Mouse (Mus musculus) urinary bladder, adult 18-20 months (tissue): ENCODE results near the gene Cdc6.
"Not testable (repeated sequence)": the region's sequence is repeated elsewhere in the genome, so short reads cannot be mapped to it uniquely, and the experiment has no call there.

Experiments
- DNase-seq, 2 experiments: peaks; one replicate each; pipeline ENCODE4 v3.0.0; 2022; ENCODE audit warnings: low spot score in 2 of 2, mixed read lengths in 2 of 2

Gene Cdc6

DNA sequence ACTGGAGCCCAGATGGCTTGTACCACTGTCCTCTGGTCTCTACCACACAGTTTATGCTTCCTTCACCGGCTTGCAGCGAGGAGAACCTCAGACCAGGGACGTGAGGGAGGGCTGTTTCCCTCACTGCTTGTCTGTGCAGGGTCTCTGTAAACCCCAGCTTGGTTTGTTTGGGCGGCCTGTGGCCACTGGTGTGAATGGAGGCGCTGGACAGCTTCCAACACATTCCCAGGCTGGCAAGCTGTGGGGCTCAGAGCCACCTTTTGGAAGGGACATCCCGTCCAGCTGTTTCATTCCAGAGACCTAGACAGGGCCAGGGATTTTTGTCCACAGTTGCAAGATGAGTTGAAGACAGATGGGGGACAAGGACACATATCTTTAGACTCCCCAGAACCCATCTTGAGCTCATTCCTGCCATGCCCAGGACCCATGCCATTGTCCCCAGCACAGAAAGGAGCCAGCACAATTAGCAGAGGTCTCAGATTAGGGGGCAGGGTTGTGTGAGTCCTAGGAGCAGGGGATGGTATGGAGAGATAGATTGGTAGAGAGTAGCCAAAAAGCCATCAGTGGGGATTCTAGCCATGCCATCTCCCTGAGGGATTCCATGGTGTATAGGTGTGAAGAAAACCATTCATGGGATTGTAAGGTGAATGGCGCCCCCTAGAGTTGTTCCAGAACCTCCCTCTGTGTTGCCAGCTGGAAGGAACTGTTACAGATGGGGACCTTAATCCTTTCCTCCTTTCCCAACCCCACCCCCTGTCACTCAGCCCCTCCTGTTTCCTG lies 24.1 kb downstream of the Cdc6 start:
- no peak for DNase-seq

DNA sequence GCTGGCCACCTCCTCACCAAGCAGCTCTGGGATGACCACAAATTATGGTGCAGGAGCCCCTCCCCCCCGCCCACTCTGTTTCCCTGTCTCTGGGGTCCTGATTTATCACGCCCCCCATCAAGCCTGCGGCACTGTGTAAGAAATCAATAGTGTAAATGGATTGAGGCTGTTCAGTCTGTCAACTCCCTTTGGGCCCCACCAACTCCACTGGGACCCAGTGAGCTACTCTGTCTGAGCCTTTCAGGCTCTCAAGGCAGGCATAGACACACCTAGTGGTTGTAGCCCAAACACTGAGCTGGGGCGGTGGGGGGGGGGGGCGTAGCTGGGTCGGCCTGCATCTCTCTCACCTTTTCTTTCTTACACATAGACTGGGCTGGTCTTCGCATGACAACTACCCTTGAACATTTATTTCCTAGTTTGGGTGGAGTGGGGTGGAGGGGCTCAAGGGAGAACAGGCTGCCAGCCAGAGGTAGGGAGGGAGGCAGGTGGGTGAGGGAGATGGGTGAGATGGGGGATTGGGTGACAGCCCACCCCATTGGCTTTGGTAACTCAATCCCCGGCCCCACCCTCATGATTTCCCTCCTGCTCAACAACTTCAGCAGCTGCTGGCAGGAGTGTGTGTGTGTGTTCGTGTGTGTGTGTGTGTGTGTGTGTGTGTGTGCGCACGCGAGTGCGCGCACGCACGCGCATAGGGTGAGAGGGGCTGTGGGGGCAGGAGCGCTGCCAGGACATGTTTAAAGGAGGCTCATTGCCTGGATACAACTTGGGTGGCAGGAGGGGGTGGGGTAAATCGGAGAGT lies 24.9 kb downstream of the Cdc6 start:
- peak in 1 of 2 experiments; percentile 38 for DNase-seq

DNA sequence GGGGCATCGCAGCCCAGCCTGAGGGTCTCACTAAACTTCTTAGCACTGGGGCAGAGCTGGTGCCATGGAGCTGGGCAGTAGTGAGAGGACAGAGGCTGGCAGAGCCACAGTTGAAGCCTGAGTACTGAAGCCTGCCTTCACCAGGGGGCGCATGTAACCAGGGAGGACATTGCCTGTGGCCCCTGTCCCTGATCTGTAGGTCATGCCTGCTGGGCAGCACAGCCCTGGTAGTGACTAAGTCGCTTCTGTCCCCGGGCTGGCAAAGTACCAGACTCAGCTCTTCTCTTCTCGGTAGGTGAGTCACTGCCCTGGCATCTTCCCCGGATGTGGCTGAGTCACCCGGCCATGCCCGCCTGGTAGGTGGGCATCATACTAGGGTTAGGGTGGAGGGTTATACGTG lies 25.6 kb downstream of the Cdc6 start:
- DNase-seq: peak in 1 of 2 experiments; percentile 82

DNA sequence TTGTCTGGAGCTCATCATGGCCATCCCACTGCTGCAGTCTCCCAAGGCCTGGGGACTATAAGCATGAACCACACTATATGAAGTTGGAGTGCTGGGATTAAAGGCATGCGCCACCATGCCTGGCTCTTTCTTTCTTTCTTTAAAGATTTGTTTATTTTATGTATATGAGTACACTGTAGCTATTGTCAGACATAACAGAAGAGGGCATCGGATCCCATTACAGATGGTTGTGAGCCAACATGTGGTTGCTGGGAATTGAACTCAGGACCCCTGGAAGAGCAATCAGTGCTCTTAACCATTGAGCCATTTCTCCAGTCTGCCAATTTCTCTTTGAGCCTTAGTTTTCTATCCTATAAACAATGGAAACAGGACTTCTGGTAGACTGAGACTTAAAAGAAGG lies 26.2 kb downstream of the Cdc6 start:
- not testable (repeated sequence) for DNase-seq

DNA sequence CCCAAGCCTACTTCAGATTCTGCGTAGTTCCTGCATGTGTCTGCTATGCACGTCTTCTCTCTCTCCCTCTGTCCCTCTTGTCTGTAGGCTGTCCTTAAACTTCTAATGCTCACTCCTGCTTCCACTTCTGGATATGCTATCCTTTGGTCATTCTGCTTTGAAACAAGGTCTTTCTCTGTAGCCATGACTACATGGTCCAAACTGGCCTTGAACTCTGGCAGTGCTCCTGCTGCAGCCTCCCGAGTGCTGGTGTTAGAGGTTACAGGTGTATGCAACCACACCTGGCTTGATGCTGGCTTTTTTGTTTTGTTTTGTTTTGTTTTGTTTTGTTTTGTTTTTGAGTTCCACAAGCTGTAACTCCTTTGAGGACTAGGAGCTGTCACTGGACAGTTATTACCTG lies 26.8 kb downstream of the Cdc6 start:
- no peak for DNase-seq

DNA sequence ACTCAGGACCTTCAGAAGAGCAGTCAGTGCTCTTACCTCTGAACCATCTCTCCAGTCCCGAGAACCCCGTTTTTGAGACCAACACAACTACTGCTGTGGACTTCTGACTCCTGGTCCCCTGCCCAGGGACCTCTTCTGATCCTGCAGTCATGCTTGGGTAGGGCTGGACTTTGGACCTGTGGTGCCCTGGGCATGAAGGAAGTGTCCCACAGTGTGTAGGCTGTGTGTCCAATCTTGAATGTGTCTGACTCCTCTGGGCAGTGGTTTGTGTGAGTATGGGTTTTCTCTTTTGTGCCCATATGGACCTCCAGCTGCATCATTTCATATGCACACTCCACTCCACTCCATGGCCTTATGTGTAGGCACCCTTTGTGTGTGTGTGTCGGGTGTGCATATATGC lies 27.5 kb downstream of the Cdc6 start:
- DNase-seq: no peak

DNA sequence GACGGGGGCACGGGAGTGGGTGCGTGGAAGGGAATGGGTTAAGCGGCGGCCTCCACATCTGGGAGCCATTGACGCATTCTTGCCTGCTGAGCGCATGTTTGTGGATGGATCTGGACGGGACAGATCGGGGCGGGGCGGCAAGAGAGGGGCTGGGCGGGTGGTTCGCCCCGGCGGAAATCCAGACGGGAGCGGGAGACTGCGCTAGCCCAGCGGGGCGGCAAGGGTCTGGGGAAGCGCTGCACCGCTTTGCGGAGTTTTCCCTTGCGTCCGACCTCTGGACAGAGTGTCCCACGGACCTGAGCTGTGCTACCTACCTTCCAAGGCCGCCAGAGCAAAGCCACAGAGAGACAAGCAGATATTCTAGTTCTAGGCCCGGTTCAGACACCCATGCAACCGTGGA lies 28.6 kb downstream of the Cdc6 start:
- DNase-seq: no peak

DNA sequence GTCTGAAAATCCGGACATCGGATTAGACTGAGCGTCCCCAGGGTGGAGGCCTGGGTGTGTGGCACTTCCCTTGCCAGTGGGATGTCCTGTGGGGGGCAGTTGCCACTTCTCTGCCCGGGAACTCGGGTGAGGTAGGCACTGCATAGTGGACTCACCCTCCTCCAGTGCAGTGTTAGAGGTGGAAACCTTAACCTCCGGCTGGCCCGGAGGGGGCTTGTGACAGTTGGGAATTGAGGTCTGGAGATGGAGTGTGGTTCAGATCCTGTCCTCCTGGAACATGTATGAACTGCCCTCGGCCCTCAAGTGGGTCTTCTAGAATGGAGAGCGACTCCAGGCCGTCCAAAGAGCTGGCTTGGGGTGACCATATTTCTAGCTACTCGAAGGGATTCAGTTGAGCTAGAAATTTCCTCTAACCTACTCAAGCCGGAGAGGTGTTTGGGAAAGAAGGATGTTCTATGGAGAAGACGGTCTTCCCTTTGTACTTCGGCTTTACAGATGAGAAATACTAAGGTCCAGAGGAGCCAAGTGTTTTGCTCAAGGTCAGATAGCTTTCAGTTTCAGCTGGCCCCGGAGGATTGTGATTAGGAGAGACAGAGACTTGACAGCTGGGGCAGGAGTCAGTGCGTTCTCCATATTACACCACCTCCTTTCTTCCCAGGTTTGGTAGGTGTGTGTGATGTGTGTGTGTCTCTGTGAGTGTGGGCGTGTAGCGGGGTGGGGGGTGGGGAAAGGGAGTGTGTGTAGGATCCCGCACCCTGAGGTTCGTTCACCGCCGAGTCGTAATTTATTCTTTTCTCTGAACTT lies 29.2 kb downstream of the Cdc6 start:
- no peak for DNase-seq

DNA sequence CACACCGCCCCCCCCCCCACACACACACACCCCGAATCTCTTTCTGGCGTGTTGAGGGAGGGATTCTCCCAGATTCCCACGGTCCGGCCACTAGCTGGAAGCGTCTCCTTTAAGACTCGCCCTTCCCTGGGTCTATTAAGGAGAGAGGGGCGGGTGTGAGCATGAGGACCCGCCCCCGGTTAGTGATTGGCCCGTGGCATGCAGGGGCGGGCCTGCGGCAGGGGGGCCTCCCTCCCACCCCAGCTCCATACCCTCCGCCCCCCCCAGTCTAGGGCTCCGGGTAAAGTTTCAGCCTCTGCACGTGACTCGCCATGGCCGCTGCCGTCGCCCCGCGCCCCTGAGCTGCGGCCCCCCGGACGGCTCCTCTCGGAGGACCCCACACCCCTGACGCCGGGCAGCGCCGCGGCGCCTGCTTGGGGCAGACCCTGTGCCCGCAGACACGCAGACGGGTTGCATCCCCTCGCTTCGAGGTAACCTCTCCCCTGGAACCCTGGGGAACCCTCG lies 29.9 kb downstream of the Cdc6 start:
- peak; percentile 77 to 86 for DNase-seq

DNA sequence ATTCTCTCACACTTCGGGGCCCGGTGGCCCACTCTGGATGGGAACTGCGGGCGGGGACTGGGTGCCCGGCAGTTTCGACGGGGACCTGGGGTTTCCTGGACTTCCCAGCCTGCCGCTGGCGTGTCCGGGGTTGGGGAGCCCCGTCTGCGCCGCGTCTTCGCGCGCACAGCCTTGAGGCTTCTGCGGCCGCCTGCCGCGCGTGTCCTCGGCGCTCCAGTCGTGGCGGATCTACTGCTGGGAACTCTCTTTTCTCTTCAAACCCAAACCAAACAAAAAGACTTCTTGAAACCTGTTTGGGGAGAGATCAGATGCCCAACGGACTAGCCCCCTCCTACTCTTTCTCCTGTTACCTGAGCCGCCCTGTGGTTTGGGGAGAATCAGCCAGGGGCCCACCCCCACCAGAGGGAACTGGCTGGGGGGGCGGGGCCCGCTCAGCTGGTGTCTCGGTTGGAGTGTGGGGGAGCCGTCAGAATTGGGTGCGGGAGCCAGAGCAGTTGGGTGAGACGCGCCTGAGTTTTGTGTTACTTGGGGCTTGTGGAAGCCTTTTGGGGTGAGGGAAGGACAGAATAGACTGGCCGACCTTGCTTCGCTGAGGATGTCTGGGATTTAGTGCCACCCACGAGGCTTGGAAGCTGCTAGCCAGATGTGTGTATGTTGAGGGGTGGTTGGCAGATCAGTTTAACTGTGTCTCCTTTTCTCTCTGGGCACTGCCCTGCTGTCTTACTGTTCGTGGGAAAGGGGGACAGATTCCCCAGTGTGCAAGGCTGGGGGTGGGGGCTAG lies 30.5 kb downstream of the Cdc6 start:
- no peak for DNase-seq

DNA sequence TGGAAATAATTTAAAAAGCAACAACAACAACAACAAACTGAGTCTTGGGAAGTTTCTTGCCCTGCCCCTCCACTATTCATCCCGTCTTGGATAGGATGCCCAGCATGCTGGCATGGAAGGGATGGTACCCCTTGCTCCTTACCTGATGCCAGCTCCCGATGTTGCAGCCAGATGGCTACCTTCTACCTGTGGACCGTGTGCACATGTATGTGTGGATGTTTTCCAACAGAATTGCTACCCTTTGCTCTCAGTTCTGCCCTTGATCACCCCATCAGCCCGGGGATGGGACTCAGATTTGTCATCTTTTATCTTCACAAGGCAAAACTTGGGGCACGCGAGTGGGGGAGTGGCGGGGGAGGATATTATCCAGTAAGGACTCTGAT lies 31.1 kb downstream of the Cdc6 start:
- DNase-seq: no peak

DNA sequence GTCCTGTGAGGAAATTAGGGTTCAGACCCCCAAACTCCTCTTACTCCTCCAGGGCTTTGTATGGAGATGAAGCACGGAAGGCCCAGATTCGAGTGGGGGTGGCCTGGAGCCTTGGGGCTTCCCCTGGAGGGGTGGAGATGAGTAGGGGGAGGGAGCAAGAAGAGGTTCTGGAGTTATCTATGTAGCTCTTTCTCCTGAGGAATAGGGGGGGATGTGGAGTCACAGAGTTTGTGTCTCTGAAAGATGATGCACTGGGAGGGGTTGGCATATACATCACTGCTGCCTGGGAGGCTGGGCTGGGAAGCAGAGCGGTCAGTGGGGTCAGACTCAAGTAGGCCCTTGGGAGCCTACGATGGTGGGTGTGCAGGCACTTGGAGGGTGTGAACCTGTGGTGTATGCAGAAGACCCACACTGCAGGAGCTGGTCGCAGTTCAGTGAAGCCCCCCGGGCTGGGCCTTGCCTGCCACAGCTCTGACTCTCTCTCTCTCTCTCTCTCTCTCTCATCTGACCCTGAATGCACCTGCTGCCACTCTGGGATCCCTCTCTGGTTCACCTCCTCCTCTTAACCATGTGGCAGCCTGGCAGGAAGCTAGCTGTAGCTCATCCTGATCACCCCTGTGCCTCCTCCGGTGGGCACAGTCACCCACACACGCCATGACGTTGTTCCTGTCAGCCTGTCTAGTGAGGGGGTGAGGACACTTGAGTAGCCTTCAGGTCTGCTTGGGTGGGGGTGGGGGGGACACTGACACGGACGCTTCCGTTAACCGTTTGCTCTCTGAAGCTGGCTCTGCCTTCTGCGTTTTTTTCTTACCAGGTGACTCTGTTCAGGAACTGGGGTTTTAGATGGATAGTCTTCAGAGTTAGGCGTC lies 31.7 kb downstream of the Cdc6 start:
- DNase-seq: no peak

DNA sequence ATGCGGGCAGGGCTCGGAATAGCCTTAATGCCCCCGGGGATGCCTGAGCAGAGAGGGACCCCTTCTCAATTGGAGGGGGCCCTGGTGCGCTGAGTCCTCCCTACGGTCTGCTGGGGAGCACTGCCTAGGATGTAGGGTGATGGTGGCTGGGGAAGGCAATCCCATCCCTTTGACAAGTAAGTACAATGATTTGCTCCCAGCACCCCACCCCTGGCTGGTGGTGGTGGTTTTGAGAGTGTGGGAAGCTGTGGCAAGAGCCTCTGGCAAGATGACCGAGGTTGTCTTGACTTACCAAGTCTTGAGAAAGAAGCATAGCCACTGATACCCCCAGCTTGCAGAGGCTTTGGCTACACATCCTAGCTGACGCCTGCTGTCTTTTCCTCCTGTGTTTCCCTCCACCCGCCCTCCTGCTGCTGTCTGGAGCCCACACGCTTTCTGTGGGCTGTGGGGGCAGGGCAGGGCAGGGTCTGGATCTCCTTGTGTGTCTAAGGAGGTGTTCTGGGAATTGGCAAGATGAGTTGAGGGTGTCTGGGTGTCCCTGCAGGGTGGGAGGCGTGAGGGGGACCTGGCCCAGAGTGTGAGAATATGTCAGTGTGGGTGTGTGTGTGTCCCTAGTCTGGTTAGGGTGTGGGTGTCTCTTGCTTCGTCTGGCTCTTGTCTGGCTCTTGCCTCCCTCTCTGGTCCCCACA lies 32.5 kb downstream of the Cdc6 start:
- DNase-seq: no peak

DNA sequence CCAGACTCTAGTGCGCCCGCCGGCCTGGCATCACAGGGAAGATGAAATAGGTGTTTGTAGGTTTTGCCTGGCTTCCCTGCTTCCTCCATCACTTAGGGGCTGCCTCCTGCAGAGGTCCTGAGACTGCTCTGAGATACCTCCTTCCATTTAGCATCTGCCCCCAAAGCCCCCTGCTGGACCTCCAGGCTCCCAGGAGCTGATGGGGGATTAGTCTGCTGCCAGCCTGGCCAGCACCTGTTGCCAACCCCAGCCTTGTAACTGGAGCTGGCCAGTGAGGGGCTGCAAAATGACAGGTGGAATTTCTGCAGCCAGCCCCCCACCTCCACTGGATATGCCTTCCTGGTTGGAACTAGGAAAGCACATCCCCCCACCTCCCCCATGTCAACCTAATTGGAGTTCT lies 33.2 kb downstream of the Cdc6 start:
- no peak for DNase-seq

DNA sequence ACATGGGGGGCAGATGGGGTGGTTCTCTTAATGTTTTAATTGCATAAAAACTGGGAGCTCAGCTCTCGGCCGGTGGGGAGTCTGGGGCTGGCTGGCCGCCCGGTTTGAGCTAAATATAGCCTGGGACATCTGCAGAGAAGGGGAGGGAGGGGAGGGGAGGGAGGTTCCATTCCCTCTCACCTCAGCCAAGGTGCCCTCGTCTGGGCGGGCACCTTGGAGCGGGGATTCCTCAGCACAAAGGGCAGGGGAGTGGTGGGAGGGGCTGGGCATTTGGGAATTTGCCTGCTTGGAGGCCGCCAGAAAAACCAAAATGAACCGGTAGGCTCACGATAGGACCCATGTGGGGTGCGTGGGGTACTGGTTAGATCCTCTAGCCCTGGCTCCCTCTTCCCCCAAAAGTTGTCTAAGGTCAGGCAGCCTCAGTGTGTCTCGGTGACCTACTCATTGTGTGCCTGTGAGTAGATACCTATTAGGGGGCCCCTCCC lies 33.8 kb downstream of the Cdc6 start:
- no peak for DNase-seq

DNA sequence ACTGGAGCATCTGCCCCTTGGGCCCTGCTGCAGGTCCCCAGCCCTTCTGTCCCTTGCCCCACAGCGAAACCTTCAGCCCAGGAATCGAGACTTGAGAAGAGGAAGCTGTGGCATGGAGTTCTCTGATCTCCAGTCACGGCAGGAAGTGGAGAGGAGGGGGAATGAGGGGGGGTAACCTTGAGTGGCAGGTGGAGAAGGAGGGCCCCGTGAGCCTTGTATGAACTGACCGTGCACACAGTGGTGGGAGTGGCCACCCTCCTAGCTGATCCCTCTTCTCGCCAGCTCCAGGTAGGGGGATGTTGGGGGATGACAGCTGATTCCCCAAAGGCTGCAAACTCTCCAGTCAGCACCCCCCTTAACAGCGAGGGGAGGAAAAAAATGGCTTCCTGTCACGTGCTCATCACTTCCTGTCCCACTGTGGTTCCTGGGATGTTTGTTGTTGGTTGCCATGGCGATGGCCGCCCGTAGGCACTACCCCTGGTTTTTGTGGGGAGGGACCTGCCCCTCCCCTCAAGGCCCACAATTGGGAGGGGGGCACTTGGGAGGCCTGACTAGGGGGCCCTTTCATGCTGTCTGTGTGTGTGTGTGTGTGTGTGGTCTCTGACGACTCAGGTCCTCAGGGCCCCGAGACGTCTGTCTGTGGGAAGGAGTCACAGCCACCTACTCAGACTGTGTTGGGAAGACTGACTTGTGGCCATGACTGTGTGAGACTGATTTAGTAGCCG lies 34.4 kb downstream of the Cdc6 start:
- peak; percentile 70 to 76 for DNase-seq

DNA sequence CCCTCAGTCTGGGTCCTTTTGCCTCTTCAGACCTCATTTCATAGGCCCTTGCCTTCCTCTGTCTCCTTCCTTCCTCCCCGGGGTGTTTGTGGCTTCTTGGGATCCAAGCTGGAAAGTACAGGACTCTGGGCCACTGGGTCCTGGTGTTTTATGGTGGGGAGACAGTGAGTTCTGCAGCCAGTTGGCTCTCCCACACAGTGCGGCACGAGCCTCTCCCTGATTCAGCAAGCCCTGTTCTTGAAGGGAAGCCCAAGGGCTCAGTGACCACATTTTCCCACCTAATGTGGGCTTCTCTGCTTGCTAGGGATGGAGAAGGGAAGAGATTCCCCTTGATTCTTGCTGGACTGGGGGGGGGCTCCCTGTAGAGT lies 34.9 kb downstream of the Cdc6 start:
- no peak for DNase-seq

DNA sequence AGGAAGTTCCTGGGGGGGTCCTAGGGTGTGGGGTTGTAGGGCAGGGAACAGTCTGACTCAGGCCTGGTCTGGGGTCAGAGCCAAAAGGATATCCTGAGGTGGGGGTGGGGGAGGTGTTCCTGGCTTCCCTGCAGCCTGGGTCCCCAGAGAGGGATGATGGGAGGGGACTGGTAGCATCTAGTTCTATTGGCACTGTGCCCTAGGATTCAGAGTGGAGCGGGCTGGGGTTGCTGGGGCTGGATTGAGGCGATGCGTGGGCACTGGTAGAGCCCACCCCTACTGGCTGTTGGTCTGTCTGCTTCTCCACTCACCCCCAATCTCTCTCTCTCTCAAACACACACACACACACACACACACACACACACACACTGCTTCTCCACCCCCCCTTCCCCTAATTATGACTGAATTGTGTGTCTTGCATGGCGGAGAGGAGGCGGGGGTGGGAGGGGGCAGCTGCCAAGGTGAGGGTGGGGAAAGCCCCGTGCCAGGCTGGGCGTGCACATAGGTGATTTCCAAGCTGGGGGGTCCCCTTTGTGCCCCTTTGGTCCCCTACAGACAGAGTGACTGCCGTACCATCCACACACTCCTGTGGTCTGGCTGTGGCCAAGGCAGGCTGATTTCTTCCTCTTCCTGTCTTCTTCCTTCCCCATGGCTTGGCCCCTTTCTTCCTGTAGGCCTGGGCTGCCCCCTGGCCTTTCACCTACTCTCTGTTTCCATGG lies 35.5 kb downstream of the Cdc6 start:
- DNase-seq: no peak
